Mouse (Mus musculus) embryonic fibroblast, embryonic 13.5 days (primary cell): Measurements from ENCODE around the gene Ero1l.

Experiments
- CTCF ChIP-seq: IDR thresholded peaks from 2 replicates; pipeline ENCODE4 v1.5.1; 2011; ENCODE audit warnings: mild to moderate bottlenecking, control low read depth, low read length, moderate library complexity, borderline replicate concordance; ENCODE audit not compliant: insufficient read depth
- POLR2A ChIP-seq: IDR thresholded peaks from 2 replicates; pipeline ENCODE4 v1.6.1; 2011; ENCODE audit warnings: low read depth, mild to moderate bottlenecking, control low read depth, low read length, moderate library complexity

- TF ChIP-seq CTCF (no peak), POLR2A (no peak)
Observed at GRCm38 (mm10) chr14:45316927-45317326, 1.6 kb downstream of the Ero1l start.
